Mouse (Mus musculus): ENCODE measurements around the gene Casq2. TPM values are rescaled to one million over a fixed set of nuclear protein-coding genes. Genes with fewer than 3 reads are reported as not detected.

Gene Casq2
- total and polyA plus RNA-seq, 3 experiments: not detected

GRCm38 (mm10) chr3:102137158-102137557 is 50.9 kb downstream of the Casq2 start:
- H3K4me3 ChIP-seq (ENCODE audit: control insufficient read depth in 1 of 2, insufficient read depth in 1 of 2, low read depth in 2 of 2, low read length in 2 of 2): no peak overlapping the region
- no peak overlapping the region for H3K27ac ChIP-seq (ENCODE audit: control insufficient read depth, low read depth, low read length)
- TF ChIP-seq RCOR1 (IDR thresholded peaks at IDR 0.05; ENCODE audit: low read depth, low read length) (no peak), KAT2A (conservative IDR thresholded peaks at IDR 0.05; ENCODE audit: low read depth, low read length) (no peak), POLR2AphosphoS2 (IDR thresholded peaks at IDR 0.05; ENCODE audit: low read length) (no peak), ZMIZ1 (IDR thresholded peaks at IDR 0.05; ENCODE audit: low read depth, low read length) (no peak), CHD1 (IDR thresholded peaks at IDR 0.05; ENCODE audit: low read depth, low read length) (no peak), NRF1 (IDR thresholded peaks at IDR 0.05; ENCODE audit: insufficient read depth, low read depth, low read length, poor library complexity, severe bottlenecking) (no peak), GABPA (IDR thresholded peaks at IDR 0.05; ENCODE audit: low read depth, low read length) (no peak), POLR2AphosphoS5 (IDR thresholded peaks at IDR 0.05; ENCODE audit: borderline replicate concordance, low read depth, low read length) (no peak), E2F4 (IDR thresholded peaks at IDR 0.05; ENCODE audit: borderline replicate concordance, low read depth, low read length) (no peak), SIN3A (IDR thresholded peaks at IDR 0.05; ENCODE audit: low read length) (no peak), MEF2A (IDR thresholded peaks at IDR 0.05; ENCODE audit: extremely low read depth, insufficient replicate concordance, low read depth, low read length, poor library complexity, severe bottlenecking) (no peak), MAZ (IDR thresholded peaks at IDR 0.05; ENCODE audit: low read depth, low read length) (no peak), MYC (IDR thresholded peaks at IDR 0.05; ENCODE audit: low read depth, low read length) (no peak), NELFE (IDR thresholded peaks at IDR 0.05; ENCODE audit: low read depth, low read length) (no peak), BHLHE40 (IDR thresholded peaks at IDR 0.05; ENCODE audit: borderline replicate concordance, low read depth, low read length) (no peak), ETS1 (IDR thresholded peaks at IDR 0.05; ENCODE audit: low read depth, low read length) (no peak), RAD21 (IDR thresholded peaks at IDR 0.05; ENCODE audit: low read depth, low read length) (no peak)
- no peaks in the 10 kb centered on the region for H3K36me3 ChIP-seq (ENCODE audit: control insufficient read depth in 1 of 2, insufficient read depth in 2 of 2, low read length in 2 of 2)
- DNase-seq (ENCODE audit: low read depth, low spot score): no peak
- no peaks in the 10 kb centered on the region for H3K4me1 ChIP-seq (ENCODE audit: control insufficient read depth in 1 of 2, insufficient read depth in 2 of 2, low read length in 2 of 2)
- no peaks in the 10 kb centered on the region for H3K9me3 ChIP-seq (replicated peaks; ENCODE audit: insufficient read depth, low read length)
- H3K27me3 ChIP-seq (ENCODE audit: control insufficient read depth in 1 of 2, insufficient read depth in 2 of 2, low read length in 2 of 2): no peaks in the 10 kb centered on the region
- no peak overlapping the region for H3K9ac ChIP-seq (ENCODE audit: control insufficient read depth, low read depth, low read length, poor library complexity, severe bottlenecking)
- no peaks in the 10 kb centered on the region for H3K79me2 ChIP-seq (ENCODE audit: control insufficient read depth, insufficient read depth, low read length, poor library complexity)

DNA sequence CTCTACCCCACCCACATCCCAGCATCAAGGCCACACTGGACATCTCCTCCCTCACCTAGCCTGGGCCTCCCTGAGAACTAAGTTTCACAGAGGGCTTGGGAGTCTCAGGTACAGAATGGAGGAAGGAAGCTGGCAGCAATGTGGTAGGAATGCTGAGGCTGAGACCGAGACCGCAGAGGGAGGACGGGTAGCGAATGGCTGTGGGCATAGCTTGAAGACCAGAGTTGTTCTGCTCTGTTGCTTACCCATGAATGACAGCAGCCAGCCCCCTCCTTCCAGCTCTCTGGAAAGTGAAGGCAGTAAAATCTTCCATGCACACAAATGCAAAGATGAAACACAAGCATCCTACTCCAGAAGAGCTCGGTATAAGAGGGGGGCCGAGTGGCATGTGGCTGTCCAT is 52.7 kb downstream of the Casq2 start:
- Histone ChIP-seq H3K27me3 (ENCODE audit: control insufficient read depth in 1 of 2, insufficient read depth in 2 of 2, low read length in 2 of 2) (no peaks in the 10 kb centered on the region), H3K9me3 (replicated peaks; ENCODE audit: insufficient read depth, low read length) (no peaks in the 10 kb centered on the region), H3K36me3 (ENCODE audit: control insufficient read depth in 1 of 2, insufficient read depth in 2 of 2, low read length in 2 of 2) (no peaks in the 10 kb centered on the region), H3K4me1 (ENCODE audit: control insufficient read depth in 1 of 2, insufficient read depth in 2 of 2, low read length in 2 of 2) (no peaks in the 10 kb centered on the region), H3K27ac (ENCODE audit: control insufficient read depth, low read depth, low read length) (no peak overlapping the region), H3K79me2 (ENCODE audit: control insufficient read depth, insufficient read depth, low read length, poor library complexity) (no peaks in the 10 kb centered on the region), H3K4me3 (ENCODE audit: control insufficient read depth in 1 of 2, insufficient read depth in 1 of 2, low read depth in 2 of 2, low read length in 2 of 2) (no peak overlapping the region), H3K9ac (ENCODE audit: control insufficient read depth, low read depth, low read length, poor library complexity, severe bottlenecking) (no peak overlapping the region)
- DNase-seq (ENCODE audit: low read depth, low spot score): no peak
- no peak for TF ChIP-seq E2F4 (IDR thresholded peaks at IDR 0.05; ENCODE audit: borderline replicate concordance, low read depth, low read length)
- no peak for TF ChIP-seq NELFE (IDR thresholded peaks at IDR 0.05; ENCODE audit: low read depth, low read length)
- no peak for TF ChIP-seq ZMIZ1 (IDR thresholded peaks at IDR 0.05; ENCODE audit: low read depth, low read length)
- no peak for TF ChIP-seq TCF12 (IDR thresholded peaks at IDR 0.05; ENCODE audit: low read depth, low read length)
- no peak for TF ChIP-seq EP300 (IDR thresholded peaks at IDR 0.05; ENCODE audit: low read depth in 1 of 2, low read length in 2 of 2)
- TF ChIP-seq POLR2AphosphoS2 (IDR thresholded peaks at IDR 0.05; ENCODE audit: low read length): no peak
- no peak for TF ChIP-seq RCOR1 (IDR thresholded peaks at IDR 0.05; ENCODE audit: low read depth, low read length)
- no peak for TF ChIP-seq BHLHE40 (IDR thresholded peaks at IDR 0.05; ENCODE audit: borderline replicate concordance, low read depth, low read length)
- TF ChIP-seq RAD21 (IDR thresholded peaks at IDR 0.05; ENCODE audit: low read depth, low read length): no peak

Data from MEL (cell line).